Mouse (Mus musculus): ENCODE data around the gene Synpo2. TPM values are rescaled to one million over a fixed set of nuclear protein-coding genes. Genes with fewer than 3 reads are reported as not detected.
"Not testable (repeated sequence)": the region's sequence is repeated elsewhere in the genome, so short reads cannot be mapped to it uniquely, and the experiment has no call there.

Synpo2 gene
- total RNA-seq, 2 experiments from 2014 or later = 1.4 to 2.7 TPM

- no peak for DNase-seq (ENCODE audit: extremely low spot score in 1 of 2, low spot score in 2 of 2)
- intact Hi-C loops (cut with DNase I) = no loop called here
These were observed 90.0 kb downstream of the Synpo2 start for GRCm38 (mm10) chr3:123145942-123146341.

GRCm38 (mm10) chr3:123143412-123143811 lies 92.5 kb downstream of the Synpo2 start:
- DNase-seq (ENCODE audit: extremely low spot score in 1 of 2, low spot score in 2 of 2) = no peak
- intact Hi-C loops (cut with DNase I) = no loop called here

- DNase-seq (ENCODE audit: extremely low spot score in 1 of 2, low spot score in 2 of 2) = no peak
- intact Hi-C loops (cut with DNase I) = no loop called here
These were observed 93.7 kb downstream of the Synpo2 start for GRCm38 (mm10) chr3:123142298-123142697.

GRCm38 (mm10) chr3:123141069-123141468 lies 94.9 kb downstream of the Synpo2 start:
- no peak for DNase-seq (ENCODE audit: extremely low spot score in 1 of 2, low spot score in 2 of 2)
- intact Hi-C loops (cut with DNase I) = no loop called here

GRCm38 (mm10) chr3:123140134-123140533 lies 95.8 kb downstream of the Synpo2 start:
- intact Hi-C loops (cut with DNase I) = no loop called here
- DNase-seq (ENCODE audit: extremely low spot score in 1 of 2, low spot score in 2 of 2) = no peak

DNA sequence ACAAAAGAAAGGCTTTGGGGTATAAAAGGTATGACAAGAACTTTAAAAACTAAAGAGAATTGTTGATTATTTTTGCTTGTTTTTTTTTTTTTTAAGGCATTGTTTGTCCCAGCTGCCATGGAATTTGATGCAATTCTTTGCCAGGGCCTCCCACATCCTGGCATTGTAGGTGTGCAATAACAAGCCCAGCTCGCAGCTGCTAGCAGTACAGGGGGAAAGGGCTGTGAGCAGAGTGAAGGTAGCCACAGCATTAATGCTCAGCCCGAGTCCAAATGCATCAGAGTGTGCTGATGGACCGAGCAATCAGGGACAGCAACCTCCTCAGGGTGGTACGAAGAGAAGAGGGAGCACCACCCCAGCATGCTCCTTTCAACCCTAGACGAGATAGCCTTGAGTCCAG lies 96.3 kb downstream of the Synpo2 start:
- no peak for DNase-seq (ENCODE audit: extremely low spot score in 1 of 2, low spot score in 2 of 2)
- intact Hi-C loops (cut with DNase I) = no loop called here

DNA sequence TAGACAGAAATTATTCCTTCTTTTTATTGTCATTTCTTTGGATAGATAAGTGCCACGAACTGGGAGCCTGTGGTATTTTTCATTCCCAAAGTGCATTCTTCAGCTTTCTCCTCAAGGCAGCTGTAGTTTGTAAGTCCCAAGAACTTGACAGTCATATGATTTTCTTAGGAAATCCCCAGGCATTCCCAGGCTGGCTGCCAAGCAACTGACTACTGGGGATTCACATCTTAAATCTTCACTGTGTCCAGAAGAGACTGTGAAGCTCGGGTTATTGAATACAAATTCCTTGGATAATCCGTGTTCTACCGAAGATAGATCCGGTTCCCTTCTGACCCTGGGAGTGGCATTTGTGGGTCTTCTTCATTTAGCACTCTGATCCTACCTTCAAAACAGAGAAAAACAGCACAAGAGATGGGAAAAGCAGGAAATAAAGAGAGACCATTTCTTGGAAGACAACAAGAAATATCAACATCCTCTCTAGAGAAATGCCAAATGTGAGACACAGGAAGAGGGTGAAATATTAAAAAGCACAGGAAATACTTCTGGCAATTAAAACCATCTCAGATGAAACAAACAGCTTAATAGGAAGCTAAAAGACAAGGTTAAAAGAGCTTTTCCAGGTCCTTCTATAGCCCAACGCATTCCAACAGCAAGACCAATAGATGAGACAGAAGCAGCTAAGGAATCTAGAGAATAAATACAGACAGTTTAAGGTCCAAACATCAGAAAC lies 97.5 kb downstream of the Synpo2 start:
- intact Hi-C loops (cut with DNase I) = no loop called here
- peak in 1 of 2 experiments; percentile 80 for DNase-seq (ENCODE audit: extremely low spot score in 1 of 2, low spot score in 2 of 2)

- intact Hi-C loops (cut with DNase I) = no loop called here
These were observed 103.8 kb downstream of the Synpo2 start for GRCm38 (mm10) chr3:123132101-123132500.

DNA sequence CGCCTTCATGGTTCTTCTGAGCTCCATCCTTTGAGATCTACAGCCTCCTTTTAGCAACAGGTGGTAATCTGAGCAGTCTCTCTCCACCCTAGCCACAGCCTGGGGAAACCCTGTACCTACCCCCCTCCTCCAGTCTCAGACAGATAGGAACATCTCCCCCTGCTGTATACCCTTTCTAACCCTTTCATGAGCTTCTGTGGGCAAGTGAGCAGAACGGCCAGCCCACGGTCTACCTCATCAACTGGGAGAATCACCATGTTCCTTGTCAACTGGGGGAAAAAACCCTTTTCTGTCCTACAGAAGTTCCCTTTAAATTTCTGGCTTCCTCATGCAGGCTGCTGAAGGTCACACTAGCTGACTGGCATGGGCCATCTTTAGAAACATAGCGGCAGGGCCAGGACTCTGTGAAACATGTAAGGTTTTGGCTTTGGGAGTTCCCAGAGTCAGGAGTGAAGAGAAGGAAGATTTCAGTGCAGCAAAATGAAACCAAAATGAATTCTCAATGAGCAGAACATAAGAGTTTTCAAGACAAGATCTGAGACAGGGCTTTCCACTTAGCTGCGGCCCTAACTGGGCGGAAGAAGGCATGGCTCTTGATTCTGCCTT lies 104.7 kb downstream of the Synpo2 start:
- DNase-seq (ENCODE audit: extremely low spot score in 1 of 2, low spot score in 2 of 2) = no peak
- intact Hi-C loops (cut with DNase I) = no loop called here

More at GRCm38 (mm10) chr3:123132101-123132500, 103.8 kb downstream of the Synpo2 start:
- no peak for DNase-seq (ENCODE audit: extremely low spot score in 1 of 2, low spot score in 2 of 2)

DNA sequence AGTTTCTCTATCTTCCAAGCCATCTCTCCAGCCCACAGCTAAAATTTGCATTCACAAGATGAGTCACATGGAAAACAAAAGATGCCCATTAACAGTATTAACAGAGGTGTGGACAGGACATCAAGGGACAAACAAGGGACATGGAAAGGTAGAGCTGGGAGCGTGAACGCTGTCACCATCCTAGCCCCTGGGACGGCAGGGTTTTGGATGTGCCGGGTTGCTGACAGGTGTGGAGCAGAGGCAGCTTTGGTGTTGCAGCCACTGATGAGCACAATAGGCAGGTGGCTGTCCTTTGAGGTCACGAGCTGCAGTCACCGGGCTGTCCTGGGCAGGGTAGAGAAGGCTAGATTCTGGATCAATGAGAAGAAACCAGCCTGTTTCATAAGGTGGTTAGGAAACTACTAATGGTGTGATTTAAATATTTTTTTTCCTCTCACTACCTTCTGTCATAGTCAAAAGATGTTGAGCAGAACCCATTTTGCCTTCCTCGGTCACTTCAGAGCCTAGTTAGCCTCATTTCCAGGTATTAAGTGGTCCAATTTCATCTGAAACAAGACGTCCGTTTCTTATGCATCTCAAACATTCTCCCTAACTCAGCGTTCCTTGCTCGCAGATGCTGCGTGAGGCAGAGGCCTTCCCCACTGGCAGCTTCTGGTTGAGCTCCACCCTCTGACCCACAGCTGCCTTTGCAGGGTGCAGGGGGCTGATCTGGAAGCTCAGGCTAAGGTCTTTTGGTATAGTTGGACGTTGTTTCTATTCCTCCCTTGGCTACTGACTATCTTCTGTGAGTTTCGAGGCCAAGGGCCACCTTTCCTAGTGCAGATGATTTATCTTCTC lies 105.4 kb downstream of the Synpo2 start:
- intact Hi-C loops (cut with DNase I) = no loop called here
- DNase-seq (ENCODE audit: extremely low spot score in 1 of 2, low spot score in 2 of 2) = no peak

- DNase-seq (ENCODE audit: extremely low spot score in 1 of 2, low spot score in 2 of 2) = no peak
- intact Hi-C loops (cut with DNase I) = no loop called here
These were observed 107.2 kb downstream of the Synpo2 start for GRCm38 (mm10) chr3:123128781-123129180.

GRCm38 (mm10) chr3:123128091-123128490 lies 107.9 kb downstream of the Synpo2 start:
- no peak for DNase-seq (ENCODE audit: extremely low spot score in 1 of 2, low spot score in 2 of 2)
- intact Hi-C loops (cut with DNase I) = no loop called here

DNA sequence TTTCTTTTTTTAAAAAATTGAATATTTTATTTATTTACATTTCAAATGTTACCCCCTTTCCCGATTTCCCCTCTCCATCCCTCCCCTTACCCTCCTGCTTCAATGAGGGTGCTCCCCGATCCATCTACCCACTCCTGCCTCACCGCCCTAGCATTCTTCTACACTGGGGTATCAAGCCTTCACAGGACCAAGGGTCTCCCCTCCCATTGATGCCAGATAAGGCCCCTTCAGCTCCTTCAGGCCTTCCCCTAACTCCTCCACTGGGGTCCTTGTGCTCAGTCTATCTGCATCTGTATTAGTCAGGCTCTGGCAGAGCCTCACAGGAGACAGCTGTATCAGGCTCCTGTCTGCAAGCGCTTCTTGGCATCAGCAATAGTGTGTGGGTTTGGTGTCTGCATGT lies 109.2 kb downstream of the Synpo2 start:
- not testable (repeated sequence) for DNase-seq (ENCODE audit: extremely low spot score in 1 of 2, low spot score in 2 of 2)

DNA sequence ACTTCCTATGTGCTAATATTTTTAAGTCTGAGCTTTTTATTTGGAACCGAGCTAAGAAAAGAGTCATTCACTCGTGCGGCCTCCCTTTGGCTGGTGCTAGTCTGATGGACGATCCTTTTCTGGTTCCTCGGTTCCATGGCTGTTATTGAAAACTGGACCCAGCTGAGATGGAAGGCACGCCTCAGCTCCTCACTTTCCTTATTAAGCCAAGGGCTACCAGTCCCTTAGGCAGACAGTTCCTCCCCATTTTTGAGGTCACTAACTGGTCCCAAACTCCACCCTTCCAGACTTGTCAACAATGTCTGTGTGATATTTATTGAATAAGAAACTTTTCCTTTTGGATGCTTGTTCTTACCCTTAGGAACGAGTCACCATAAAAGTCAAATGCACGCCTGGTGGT lies 112.1 kb downstream of the Synpo2 start:
- intact Hi-C loops (cut with DNase I) = no loop called here
- DNase-seq (ENCODE audit: extremely low spot score in 1 of 2, low spot score in 2 of 2) = no peak

More for the DNA sequence above, 109.2 kb downstream of the Synpo2 start:
- intact Hi-C loops (cut with DNase I) = not testable (repeated sequence)

DNA sequence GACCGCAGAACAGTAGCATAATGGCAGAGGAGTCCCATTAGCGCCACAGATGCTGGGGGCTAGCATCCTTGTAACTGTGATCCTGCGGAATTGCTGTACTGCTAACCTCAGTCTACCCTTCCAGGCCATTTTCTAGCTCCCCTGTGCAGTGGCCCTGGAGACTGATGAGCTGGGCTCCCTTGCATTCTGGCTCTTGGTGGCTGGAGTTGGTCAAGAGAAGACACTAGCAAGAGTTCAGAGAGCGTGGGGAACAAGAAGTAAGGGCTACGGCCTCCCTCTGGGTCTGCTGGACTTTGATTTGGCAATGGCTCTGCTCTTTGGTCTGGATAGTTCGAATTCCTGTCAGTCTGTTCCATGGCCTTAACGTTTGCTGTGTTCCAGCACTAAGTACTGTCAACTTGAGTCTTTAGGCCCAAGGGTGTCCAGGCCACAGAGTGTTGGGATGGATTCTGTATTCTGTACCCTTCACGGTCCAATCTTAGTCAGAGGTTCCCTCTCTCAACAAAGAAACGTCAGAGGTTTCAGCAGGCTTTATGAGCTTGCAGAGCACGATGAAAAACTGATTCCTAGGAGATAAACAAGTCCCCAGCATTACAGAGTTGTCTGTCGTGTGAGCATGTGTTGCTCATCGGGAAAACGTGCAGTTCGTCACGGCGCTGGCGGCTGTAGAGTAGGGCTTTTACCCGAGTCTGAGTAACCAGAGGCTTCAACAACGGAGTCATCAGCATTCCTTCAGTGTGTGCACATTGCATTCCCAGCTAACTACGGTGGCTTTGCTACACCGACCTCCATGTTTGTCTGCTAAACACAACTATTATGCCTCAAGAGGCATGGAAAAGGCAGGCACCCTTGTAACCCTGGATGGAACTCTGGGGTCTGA lies 113.6 kb downstream of the Synpo2 start:
- intact Hi-C loops (cut with DNase I) = no loop called here

DNA sequence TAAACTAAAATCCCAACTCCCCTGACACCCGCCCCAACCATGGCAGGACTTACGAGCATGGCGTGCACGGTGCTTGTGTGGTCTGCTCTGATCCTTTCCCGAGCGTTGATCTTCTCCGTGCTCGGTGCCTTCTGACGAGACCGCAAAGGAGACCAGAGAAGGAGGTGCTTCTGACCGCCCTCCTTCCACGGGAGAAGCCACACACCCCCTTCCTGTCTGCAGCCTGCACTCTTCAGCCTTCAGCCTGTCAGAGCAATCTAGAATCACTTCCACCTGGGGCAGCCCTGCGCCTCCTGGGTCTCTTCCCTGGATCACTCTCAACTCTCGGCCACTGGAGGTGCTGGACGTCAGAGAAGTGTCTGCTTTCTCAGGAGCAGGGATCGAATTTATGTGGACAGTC lies 119.0 kb downstream of the Synpo2 start:
- DNase-seq (ENCODE audit: extremely low spot score in 1 of 2, low spot score in 2 of 2) = peak in 1 of 2 experiments; percentile 32
- intact Hi-C loops (cut with DNase I) = no loop called here

More for the DNA sequence above, 113.6 kb downstream of the Synpo2 start:
- DNase-seq (ENCODE audit: extremely low spot score in 1 of 2, low spot score in 2 of 2) = no peak

GRCm38 (mm10) chr3:123115770-123116527 lies 120.0 kb downstream of the Synpo2 start:
- peak in 1 of 2 experiments; percentile 40 for DNase-seq (ENCODE audit: extremely low spot score in 1 of 2, low spot score in 2 of 2)
- intact Hi-C loops (cut with DNase I) = no loop called here

GRCm38 (mm10) chr3:123114001-123114635 lies 121.8 kb downstream of the Synpo2 start:
- DNase-seq (ENCODE audit: extremely low spot score in 1 of 2, low spot score in 2 of 2) = no peak
- intact Hi-C loops (cut with DNase I) = no loop called here

Data from left cerebral cortex, postnatal 10 days (tissue).